Mouse (Mus musculus) thymus, postnatal 14 days (tissue): ENCODE data around the gene Smtn.

Source experiments
- DNase-seq: peaks from one replicate; pipeline ENCODE4 v3.0.0; 2021

Gene Smtn

GRCm38 (mm10) chr11:3546242-3546562 is 5.8 kb upstream of the Smtn start:
- DNase-seq = no peak

- DNase-seq = no peak
Observed at GRCm38 (mm10) chr11:3545531-3546241, 5.3 kb upstream of the Smtn start.

GRCm38 (mm10) chr11:3544409-3544808 is 4.0 kb upstream of the Smtn start:
- DNase-seq = no peak

GRCm38 (mm10) chr11:3543001-3543400 is 2.6 kb upstream of the Smtn start:
- no peak for DNase-seq

- DNase-seq = no peak
Observed at GRCm38 (mm10) chr11:3541932-3542331, 1.5 kb upstream of the Smtn start.

- DNase-seq = no peak
Observed at GRCm38 (mm10) chr11:3539826-3540196, 601 bp downstream of the Smtn start.

- DNase-seq = peak; percentile 89
Observed at GRCm38 (mm10) chr11:3539111-3539825, 1.1 kb downstream of the Smtn start.

GRCm38 (mm10) chr11:3538341-3538740 is 2.1 kb downstream of the Smtn start:
- no peak for DNase-seq

GRCm38 (mm10) chr11:3537711-3538110 is 2.7 kb downstream of the Smtn start:
- DNase-seq = no peak

- no peak for DNase-seq
Observed at GRCm38 (mm10) chr11:3536745-3537333, 3.6 kb downstream of the Smtn start.

- DNase-seq = no peak
Observed at GRCm38 (mm10) chr11:3536082-3536481, 4.3 kb downstream of the Smtn start.

GRCm38 (mm10) chr11:3535406-3535986 is 4.9 kb downstream of the Smtn start:
- DNase-seq = peak; percentile 98

GRCm38 (mm10) chr11:3534956-3535355 is 5.5 kb downstream of the Smtn start:
- no peak for DNase-seq

- no peak for DNase-seq
Observed at GRCm38 (mm10) chr11:3533406-3533932, 6.9 kb downstream of the Smtn start.

GRCm38 (mm10) chr11:3532101-3532931 is 8.1 kb downstream of the Smtn start:
- no peak for DNase-seq

GRCm38 (mm10) chr11:3531634-3532033 is 8.8 kb downstream of the Smtn start:
- no peak for DNase-seq

- no peak for DNase-seq
Observed at GRCm38 (mm10) chr11:3530731-3531130, 9.7 kb downstream of the Smtn start.

- DNase-seq = no peak
Observed at GRCm38 (mm10) chr11:3529476-3530252, 10.7 kb downstream of the Smtn start.

GRCm38 (mm10) chr11:3528208-3528607 is 12.2 kb downstream of the Smtn start:
- DNase-seq = no peak

- no peak for DNase-seq
Observed at GRCm38 (mm10) chr11:3527766-3528165, 12.6 kb downstream of the Smtn start.

- DNase-seq = no peak
Observed at GRCm38 (mm10) chr11:3526979-3527738, 13.3 kb downstream of the Smtn start.
